Mouse (Mus musculus) splenic B cell, adult 2 months (primary cell): Measurements from ENCODE around the gene Gm44596.
"Not testable (repeated sequence)": the region's sequence is repeated elsewhere in the genome, so short reads cannot be mapped to it uniquely, and the experiment has no call there.

Experiments used
- DNase-seq: peaks from one replicate; pipeline ENCODE4 v3.0.0-alpha.2; 2011; ENCODE audit warnings: low read depth, low spot score
- H3K27me3 ChIP-seq: 2 replicates; pipeline ENCODE4 v1.6.1; 2012; ENCODE audit warnings: mild to moderate bottlenecking, low read length, moderate library complexity, mixed read lengths; ENCODE audit not compliant: control insufficient read depth, poor library complexity, insufficient read depth, severe bottlenecking
- H3K36me3 ChIP-seq: 2 replicates; pipeline ENCODE4 v1.6.1; 2012; ENCODE audit warnings: mild to moderate bottlenecking, low read length, moderate library complexity, mixed read lengths; ENCODE audit not compliant: control insufficient read depth, poor library complexity, insufficient read depth, severe bottlenecking

The Gm44596 gene

DNA sequence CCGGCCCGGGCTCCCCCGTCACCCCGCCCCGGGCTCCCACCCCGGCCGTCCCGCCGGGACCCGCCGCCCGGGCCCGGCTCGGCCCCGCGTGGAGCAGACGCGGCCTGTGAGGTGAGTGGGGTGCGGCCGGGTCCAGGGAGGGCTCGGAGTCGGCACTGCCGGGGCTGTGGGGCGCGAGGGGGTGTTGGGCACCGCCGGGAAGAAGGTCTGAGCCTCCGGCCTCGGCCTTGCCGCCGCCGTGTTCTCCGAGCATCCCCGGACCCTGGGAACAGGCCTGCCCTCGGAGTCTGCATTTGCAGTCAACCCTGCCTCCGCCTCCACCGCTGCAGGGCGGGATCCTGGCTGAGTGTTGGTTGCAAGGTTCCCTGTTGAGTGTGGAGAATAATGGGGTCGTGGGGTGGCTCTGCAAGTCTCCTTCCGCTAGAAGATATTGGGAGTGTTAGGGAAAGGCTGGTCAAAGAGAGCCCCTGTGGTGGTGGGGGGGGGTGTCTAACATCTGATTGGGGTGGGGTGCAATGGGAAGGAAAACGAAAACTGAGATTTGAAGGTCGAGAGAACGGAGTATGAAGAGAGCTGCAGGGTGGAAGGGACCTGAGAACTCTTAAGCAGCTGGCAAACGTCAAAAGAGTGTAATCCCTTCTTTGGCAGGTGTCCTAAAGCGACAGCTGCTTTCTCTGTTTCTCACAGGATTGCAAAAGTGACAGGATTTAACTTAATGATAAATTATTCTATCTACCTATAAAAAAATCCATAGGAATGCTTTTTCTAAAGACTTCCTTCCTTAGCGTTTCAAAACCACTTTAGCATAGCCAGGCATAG, 12.1 kb upstream of the Gm44596 start:
- Histone ChIP-seq H3K27me3 (no peaks in the 10 kb centered on the region; the same call in 1 of the 2 replicates), H3K36me3 (no peaks in the 10 kb centered on the region)
- DNase-seq, result peak; percentile 13

DNA sequence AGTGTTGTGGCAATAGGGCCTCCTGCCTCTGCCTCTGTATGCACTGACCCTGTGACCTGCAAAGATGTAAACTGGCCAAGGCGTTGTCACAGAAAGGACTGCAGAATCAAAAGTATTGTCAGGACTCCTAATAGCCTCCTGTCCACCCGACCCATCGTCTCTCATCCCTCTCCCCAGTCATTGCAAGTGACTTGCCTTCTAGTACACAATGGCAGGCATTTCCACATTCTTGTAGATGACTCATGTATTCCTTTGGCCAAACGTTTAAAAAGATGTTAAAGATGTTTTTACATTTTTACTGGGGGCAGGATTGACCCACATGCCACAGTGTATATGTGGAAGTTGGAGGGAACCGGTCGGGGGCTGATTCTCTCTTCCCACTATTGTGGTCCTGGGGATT, 10.6 kb upstream of the Gm44596 start:
- no peaks in the 10 kb centered on the region; the same call in 1 of the 2 replicates for H3K27me3 ChIP-seq
- no peak for DNase-seq
- H3K36me3 ChIP-seq, result no peaks in the 10 kb centered on the region

GRCm38 (mm10) chr6:128366466-128366865, 8.8 kb upstream of the Gm44596 start:
- no peaks in the 10 kb centered on the region for H3K36me3 ChIP-seq
- H3K27me3 ChIP-seq, result no peaks in the 10 kb centered on the region
- DNase-seq, result no peak

DNA sequence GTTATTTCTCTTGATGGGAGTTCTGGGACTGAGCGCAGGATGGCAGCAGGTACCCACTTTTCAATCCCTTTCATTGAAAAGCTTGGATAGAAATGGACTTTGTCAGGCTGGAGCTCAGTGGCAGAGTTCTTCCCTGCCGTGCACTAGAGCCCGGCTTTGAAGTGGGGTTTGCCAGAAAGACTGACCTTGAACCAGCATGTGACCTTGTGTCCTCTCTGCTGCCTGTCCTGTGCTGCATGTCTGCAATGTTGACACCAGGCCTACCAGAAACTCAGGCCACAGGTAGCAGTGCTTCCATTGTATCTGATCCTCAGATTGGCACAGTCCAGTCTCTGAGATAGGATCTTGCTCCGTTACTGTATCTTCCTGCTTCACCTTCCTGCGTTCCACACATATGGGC, 5.3 kb upstream of the Gm44596 start:
- Histone ChIP-seq H3K36me3 (no peaks in the 10 kb centered on the region), H3K27me3 (no peaks in the 10 kb centered on the region)
- DNase-seq, result no peak

DNA sequence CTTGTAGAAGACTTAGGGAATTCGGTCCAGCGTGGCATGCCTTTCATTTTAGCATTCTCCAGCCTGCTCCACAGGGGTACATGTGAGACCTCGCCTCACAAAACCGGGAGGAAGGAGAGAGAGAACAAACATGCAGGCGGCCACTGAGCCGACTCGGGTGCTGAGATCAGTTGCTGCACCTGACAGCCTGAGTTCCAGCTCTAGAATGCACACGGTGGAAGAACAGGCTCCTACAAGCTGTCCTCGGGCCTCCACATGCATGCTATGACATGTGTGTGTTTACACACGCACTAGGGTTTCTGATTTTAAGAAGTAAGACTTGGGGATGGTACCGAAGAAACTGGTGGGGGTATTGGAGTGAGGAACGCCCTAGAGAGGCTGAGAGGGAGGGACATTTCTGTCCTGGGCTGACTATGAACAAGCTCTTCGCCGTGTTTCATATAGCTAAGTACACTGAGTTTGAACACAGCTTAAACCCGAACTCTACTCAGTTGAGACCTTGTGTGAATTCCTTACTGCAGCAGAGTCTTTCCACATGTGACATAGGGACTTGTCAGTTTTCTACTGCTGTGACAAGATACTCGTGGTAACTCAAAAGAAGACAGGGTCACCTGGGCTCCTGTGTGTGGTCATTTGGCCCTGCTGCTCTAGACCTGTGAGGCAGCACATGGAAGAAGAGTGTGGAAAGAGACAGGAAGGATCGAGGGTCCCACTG, 1.2 kb downstream of the Gm44596 start:
- no peaks in the 10 kb centered on the region for H3K27me3 ChIP-seq
- DNase-seq, result no peak

DNA sequence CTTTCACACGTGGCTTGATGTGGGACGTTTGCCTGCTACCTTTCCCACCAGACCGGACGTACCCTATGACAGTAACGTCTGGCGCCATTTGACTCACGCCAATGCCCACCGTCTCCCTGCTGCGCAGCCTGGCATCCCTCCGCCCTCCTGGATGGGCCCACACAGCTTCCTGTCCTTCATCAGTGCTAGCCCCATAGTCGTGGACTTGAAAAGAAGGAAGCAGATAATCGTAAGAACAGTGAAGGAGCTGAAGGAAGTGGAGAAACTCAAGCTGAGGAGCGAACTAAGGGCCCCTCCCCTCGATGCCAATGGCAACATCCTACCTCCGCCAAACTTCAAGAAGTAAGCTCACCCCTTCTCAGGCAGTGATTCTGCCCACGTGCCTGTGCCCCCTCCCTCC, 4.3 kb downstream of the Gm44596 start:
- H3K27me3 ChIP-seq, result no peaks in the 10 kb centered on the region
- H3K36me3 ChIP-seq, result no peaks in the 10 kb centered on the region
- DNase-seq, result no peak

More for the DNA sequence above, 1.2 kb downstream of the Gm44596 start:
- H3K36me3 ChIP-seq, result no peaks in the 10 kb centered on the region

DNA sequence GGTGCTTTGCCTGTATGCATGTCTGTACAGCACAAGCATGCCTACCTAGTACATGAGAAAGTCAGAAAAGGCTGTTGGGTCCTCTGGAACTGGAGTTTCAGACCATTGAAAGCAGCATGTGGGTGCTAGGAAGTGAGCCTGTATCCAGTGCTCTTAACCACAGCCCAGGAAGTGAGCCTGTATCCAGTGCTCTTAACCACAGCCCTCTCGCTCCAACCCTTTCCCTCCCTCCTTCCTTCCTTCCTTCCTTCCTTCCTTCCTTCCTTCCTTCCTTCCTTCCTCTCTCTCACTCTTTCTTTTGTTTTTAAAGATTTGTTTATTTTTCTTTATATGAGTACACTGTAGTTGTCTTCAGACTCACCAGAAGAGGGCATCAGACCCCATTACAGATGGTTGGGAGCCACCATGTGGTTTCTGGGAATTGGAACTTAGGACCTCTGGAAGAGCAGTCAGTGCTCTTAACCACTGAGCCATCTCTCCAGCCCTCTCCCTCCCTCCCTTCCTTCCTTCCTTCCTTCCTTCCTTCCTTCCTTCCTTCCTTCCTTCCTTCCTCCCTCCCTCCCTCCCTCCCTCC, 5.4 kb downstream of the Gm44596 start:
- not testable (repeated sequence) for H3K36me3 ChIP-seq, DNase-seq, H3K27me3 ChIP-seq

DNA sequence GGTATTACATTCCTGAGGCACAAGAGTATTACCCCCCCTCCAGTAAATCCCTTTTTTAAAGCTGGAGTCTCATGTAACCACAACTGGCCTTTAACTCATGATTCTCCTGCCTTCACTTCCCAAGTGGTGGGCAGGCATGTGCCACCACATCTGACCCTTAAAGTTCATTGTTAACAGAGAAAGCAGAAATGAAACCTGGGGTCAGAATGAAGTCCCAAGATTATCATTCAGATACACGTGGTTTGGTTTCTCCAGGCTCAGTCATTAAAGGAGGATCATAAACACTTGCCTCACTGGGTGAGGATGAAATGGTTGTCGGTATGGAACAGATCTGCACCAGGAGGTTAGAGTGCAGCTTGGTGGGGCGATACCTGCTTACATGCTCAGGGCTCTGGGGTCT, 6.0 kb downstream of the Gm44596 start:
- no peaks in the 10 kb centered on the region for H3K36me3 ChIP-seq
- DNase-seq, result peak; percentile 51
- H3K27me3 ChIP-seq, result no peaks in the 10 kb centered on the region

DNA sequence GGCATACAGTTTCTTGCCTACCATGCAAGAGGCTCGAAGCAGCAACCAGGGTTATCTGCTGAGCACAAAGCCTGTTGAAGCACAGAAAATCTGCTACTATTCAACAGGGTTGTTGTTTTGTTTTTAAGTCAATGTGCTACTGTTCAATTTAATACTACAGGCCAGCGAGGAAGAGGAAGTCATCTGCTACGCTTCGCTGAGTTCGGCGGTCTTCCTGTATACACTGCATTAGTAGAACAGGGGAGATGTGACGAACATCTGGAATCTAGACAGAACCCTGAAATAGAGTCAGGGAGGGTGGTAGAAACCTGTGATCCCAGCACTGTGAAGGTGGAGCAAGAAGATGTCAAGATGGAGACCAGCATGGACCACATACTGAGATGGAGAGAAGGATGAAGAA, 8.4 kb downstream of the Gm44596 start:
- Histone ChIP-seq H3K36me3 (no peaks in the 10 kb centered on the region), H3K27me3 (no peaks in the 10 kb centered on the region)
- DNase-seq, result peak; percentile 79

GRCm38 (mm10) chr6:128385026-128385425, 9.7 kb downstream of the Gm44596 start:
- Histone ChIP-seq H3K27me3 (no peaks in the 10 kb centered on the region), H3K36me3 (no peaks in the 10 kb centered on the region)
- DNase-seq, result no peak

- DNase-seq, result no peak
- H3K36me3 ChIP-seq, result no peaks in the 10 kb centered on the region
These were observed 13.9 kb downstream of the Gm44596 start for GRCm38 (mm10) chr6:128389185-128389584.

DNA sequence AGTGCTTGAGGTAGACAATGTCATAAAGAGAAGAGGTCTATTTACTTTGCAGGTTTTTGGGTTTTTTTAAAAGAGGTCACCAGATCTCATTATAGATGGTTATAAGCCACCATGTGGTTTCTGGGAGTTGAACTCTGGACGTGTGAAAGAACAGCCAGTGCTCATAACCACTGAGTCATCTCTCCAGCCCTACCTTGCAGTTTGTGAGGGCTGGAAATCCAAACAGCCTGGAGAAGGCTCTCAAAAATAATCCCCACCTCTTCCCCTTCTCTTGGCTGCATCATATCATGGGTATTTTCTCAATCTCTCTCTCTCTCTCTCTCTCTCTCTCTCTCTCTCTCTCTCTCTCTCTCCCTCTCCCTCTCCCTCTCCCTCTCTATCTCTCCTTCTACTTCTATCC, 15.4 kb downstream of the Gm44596 start:
- Histone ChIP-seq H3K36me3 (no peaks in the 10 kb centered on the region), H3K27me3 (no peaks in the 10 kb centered on the region)
- DNase-seq, result no peak

More at GRCm38 (mm10) chr6:128389185-128389584, 13.9 kb downstream of the Gm44596 start:
- no peaks in the 10 kb centered on the region for H3K27me3 ChIP-seq

- H3K36me3 ChIP-seq, result no peaks in the 10 kb centered on the region
- DNase-seq, result no peak
- no peaks in the 10 kb centered on the region for H3K27me3 ChIP-seq
These were observed 22.4 kb downstream of the Gm44596 start for GRCm38 (mm10) chr6:128397574-128398261.

- no peak for DNase-seq
- Histone ChIP-seq H3K27me3 (no peaks in the 10 kb centered on the region), H3K36me3 (no peaks in the 10 kb centered on the region)
These were observed 23.7 kb downstream of the Gm44596 start, which contains the start of gene Nrip2 for GRCm38 (mm10) chr6:128398996-128399395. Gene Nrip2, plus strand, starts transcription at chr6:128399296.
